Mouse (Mus musculus) neural tube, embryonic 13.5 days (tissue): ENCODE data around the gene Gm16181. TPM values are rescaled to one million over a fixed set of nuclear protein-coding genes. Genes with fewer than 3 reads are reported as not detected.
A peak's percentile ranks its signal among the peaks of the same experiment; 100 is the strongest.

Experiments used
- ATAC-seq: fragments of 200-750 bp; cut with Nextera tagmentation; 2 replicates; pipeline ENCODE4 v1.8.0; 2017; ENCODE audit warnings: low read depth, mild to moderate bottlenecking, moderate TSS enrichment, moderate library complexity
- H3K27ac ChIP-seq: fragments of 300-500 bp; sonication (generic); replicated peaks from 2 replicates; pipeline ENCODE4 v1.5.1; 2015; ENCODE audit warnings: moderate library complexity, mild to moderate bottlenecking, inconsistent platforms
- H3K27me3 ChIP-seq: fragments of 300-500 bp; sonication (generic); 2 replicates; pipeline ENCODE4 v1.6.1; 2015; ENCODE audit warnings: mild to moderate bottlenecking, inconsistent platforms
- H3K36me3 ChIP-seq: fragments of 300-500 bp; sonication (generic); 2 replicates; pipeline ENCODE4 v1.6.1; 2015; ENCODE audit warnings: mild to moderate bottlenecking, inconsistent platforms
- H3K4me1 ChIP-seq: fragments of 300-500 bp; sonication (generic); replicated peaks from 2 replicates; pipeline ENCODE4 v1.6.1; 2015; ENCODE audit warnings: inconsistent platforms
- H3K4me2 ChIP-seq: fragments of 300-500 bp; sonication (generic); 2 replicates; pipeline ENCODE4 v1.6.1; 2015; ENCODE audit warnings: inconsistent platforms, mild to moderate bottlenecking, moderate library complexity
- H3K4me3 ChIP-seq: fragments of 300-500 bp; sonication (generic); 2 replicates; pipeline ENCODE4 v1.5.1; 2015; ENCODE audit warnings: mild to moderate bottlenecking, inconsistent platforms
- H3K9ac ChIP-seq: fragments of 300-500 bp; sonication (generic); 2 replicates; pipeline ENCODE4 v1.6.1; 2015; ENCODE audit warnings: moderate library complexity, mild to moderate bottlenecking, inconsistent platforms
- H3K9me3 ChIP-seq: fragments of 300-500 bp; sonication (generic); 2 replicates; pipeline ENCODE4 v1.6.1; 2016; ENCODE audit warnings: inconsistent platforms
- WGBS: fragments of 180-500 bp; shearing (Covaris S2); methylation state at CpG from one replicate; pipeline ENCODE4 v1.1.7; 2015; 5-methylcytosine and 5-hydroxymethylcytosine counted together
- polyA plus RNA-seq: library from polyadenylated mRNA; unstranded; fragments of >200 nt; fragmentation: Nextera tagmentation; extraction: Ambion mirVana; gene quantifications from 2 replicates; pipeline ENCODE4 v1.2.1, GENCODE M21; 2015

The Gm16181 gene
- polyA plus RNA-seq, 1 experiment from 2014 or later: 0.56 TPM

- Histone ChIP-seq H3K36me3 (no peaks in the 10 kb centered on the region), H3K9me3 (no peaks in the 10 kb centered on the region), H3K27ac (no peak within 1 kb of the TSS), H3K4me1 (peaks cover 7% of the 10 kb centered on the region), H3K9ac (no peak within 1 kb of the TSS), H3K4me2 (no peak within 1 kb of the TSS), H3K4me3 (no peak within 1 kb of the TSS), H3K27me3 (no peaks in the 10 kb centered on the region)
- no peak for ATAC-seq
- 75% methylated on average over 7 of the region's 7 CpGs for WGBS
These were observed 32.5 kb upstream of the Gm16181 start, which contains the start of gene Lst1 for GRCm38 (mm10) chr17:35187959-35188610. Lst1 (minus strand) TSS chr17:35188439.

GRCm38 (mm10) chr17:35189186-35189585 lies 31.4 kb upstream of the Gm16181 start:
- no peak overlapping the region for H3K4me2 ChIP-seq
- H3K27me3 ChIP-seq: peaks cover 2% of the 10 kb centered on the region
- 67% methylated on average over 1 of the region's 1 CpGs for WGBS
- no peak overlapping the region for H3K4me3 ChIP-seq
- no peak for ATAC-seq
- no peak overlapping the region for H3K9ac ChIP-seq
- no peaks in the 10 kb centered on the region for H3K36me3 ChIP-seq
- no peaks in the 10 kb centered on the region for H3K9me3 ChIP-seq
- no peak overlapping the region for H3K27ac ChIP-seq
- peaks cover 7% of the 10 kb centered on the region for H3K4me1 ChIP-seq

GRCm38 (mm10) chr17:35190096-35190495 lies 30.5 kb upstream of the Gm16181 start:
- Histone ChIP-seq H3K9me3 (no peaks in the 10 kb centered on the region), H3K27me3 (peaks cover 11% of the 10 kb centered on the region), H3K4me2 (no peak overlapping the region), H3K36me3 (no peaks in the 10 kb centered on the region), H3K9ac (no peak overlapping the region), H3K4me3 (no peak overlapping the region), H3K4me1 (peaks cover 15% of the 10 kb centered on the region), H3K27ac (no peak overlapping the region)
- 70% methylated on average over 4 of the region's 4 CpGs for WGBS
- ATAC-seq: no peak

DNA sequence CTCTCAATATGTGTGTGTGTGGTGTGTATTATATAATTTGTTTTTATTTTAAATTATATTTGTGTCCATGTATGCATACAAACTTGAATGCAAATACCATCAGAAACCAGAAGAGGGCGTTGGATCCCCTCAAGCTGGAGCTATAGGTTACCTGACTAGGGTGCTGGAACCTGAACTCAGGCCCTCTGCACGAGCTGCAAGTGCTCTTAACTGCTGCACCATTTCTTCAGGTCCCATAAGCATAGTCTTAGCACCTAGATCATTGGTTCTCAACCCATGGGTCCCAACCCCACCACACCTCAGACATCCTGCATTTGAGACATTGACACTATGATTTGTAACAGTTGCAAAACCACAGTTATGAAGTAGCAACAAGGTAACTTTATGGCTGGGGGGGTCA lies 28.9 kb upstream of the Gm16181 start:
- no peak for ATAC-seq
- H3K9me3 ChIP-seq: no peaks in the 10 kb centered on the region
- H3K9ac ChIP-seq: no peak overlapping the region
- peaks cover 19% of the 10 kb centered on the region for H3K4me1 ChIP-seq
- WGBS: 67% methylated on average over 2 of the region's 2 CpGs
- H3K4me3 ChIP-seq: no peak overlapping the region
- peaks cover 28% of the 10 kb centered on the region for H3K27me3 ChIP-seq
- no peaks in the 10 kb centered on the region for H3K36me3 ChIP-seq
- H3K4me2 ChIP-seq: no peak overlapping the region
- no peak overlapping the region for H3K27ac ChIP-seq

GRCm38 (mm10) chr17:35192924-35193323 lies 27.7 kb upstream of the Gm16181 start:
- Histone ChIP-seq H3K9ac (no peak overlapping the region), H3K36me3 (no peaks in the 10 kb centered on the region), H3K4me2 (no peak overlapping the region), H3K4me3 (no peak overlapping the region), H3K9me3 (no peaks in the 10 kb centered on the region), H3K4me1 (peaks cover 19% of the 10 kb centered on the region), H3K27ac (no peak overlapping the region), H3K27me3 (peaks cover 34% of the 10 kb centered on the region)
- 82% methylated on average over 5 of the region's 5 CpGs for WGBS
- no peak for ATAC-seq

GRCm38 (mm10) chr17:35193881-35194843 lies 26.5 kb upstream of the Gm16181 start, which contains the start of gene Ltb:
Ltb (plus strand) TSS chr17:35194439.
- Histone ChIP-seq H3K4me1 (peaks cover 19% of the 10 kb centered on the region), H3K27me3 (peaks cover 44% of the 10 kb centered on the region), H3K27ac (no peak within 1 kb of the TSS), H3K4me2 (peak within 1 kb of the TSS; percentile 67), H3K4me3 (peak within 1 kb of the TSS; percentile 37; the same call in 1 of the 2 replicates), H3K9ac (peak within 1 kb of the TSS; percentile 60; the same call in 1 of the 2 replicates), H3K36me3 (no peaks in the 10 kb centered on the region), H3K9me3 (no peaks in the 10 kb centered on the region)
- no peak for ATAC-seq
- WGBS: 73% methylated on average over 28 of the region's 28 CpGs

DNA sequence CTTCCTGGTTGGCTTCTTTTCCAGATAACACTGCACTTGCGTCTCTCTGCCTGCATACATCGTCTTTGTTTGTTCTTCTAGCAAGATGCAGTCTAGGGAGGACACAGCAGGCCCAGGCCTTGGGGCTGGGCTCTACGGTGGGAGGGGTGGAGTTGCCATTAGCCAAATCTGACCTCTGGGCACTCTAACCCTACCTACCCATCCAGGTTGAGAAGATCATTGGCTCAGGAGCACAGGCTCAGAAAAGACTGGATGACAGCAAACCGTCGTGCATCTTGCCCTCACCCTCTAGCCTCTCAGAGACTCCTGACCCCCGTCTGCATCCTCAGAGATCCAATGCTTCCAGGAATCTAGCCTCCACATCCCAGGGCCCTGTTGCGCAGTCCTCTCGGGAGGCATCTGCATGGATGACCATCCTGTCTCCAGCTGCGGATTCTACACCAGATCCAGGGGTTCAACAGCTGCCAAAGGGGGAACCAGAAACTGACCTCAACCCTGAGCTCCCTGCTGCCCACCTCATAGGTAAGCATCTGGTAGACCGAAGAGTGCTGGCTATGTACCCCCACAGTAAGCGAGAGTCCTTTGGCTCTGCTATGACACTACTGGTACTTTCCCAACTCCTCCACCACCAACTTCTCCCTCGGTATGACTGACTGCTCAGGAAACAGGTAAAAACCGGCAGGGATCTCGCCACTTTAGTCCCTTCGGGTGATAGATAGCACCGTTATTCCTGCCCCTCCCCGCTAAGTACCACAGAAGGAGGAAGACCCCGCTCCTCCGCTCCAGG lies 25.6 kb upstream of the Gm16181 start:
- peak overlapping the region; percentile 67 for H3K4me2 ChIP-seq

DNA sequence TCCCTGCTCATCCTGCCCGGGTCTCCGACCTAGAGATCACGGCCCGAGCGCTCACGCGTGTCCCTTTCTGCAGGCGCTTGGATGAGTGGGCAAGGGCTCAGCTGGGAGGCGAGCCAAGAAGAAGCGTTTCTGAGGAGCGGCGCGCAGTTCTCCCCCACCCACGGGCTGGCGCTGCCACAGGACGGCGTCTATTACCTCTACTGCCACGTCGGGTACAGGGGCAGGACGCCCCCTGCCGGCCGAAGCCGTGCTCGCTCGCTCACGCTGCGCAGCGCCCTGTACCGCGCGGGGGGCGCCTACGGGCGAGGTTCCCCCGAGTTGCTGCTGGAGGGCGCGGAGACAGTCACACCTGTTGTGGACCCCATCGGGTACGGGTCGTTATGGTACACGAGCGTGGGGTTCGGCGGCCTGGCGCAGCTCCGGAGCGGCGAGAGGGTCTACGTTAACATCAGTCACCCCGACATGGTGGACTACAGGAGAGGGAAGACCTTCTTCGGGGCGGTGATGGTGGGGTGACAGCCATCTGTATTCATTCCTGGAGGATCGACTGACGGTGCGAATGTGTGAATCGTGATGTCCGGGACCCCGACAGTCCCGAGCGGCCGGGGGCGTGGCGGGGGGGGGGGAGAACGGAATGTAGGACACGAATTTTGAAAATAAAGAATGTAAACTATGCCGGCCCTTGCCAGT lies 24.9 kb upstream of the Gm16181 start:
- peak; percentile 74 for ATAC-seq
- WGBS: 1% methylated on average over 65 of the region's 66 CpGs
- Histone ChIP-seq H3K27me3 (peaks cover 59% of the 10 kb centered on the region), H3K9me3 (no peaks in the 10 kb centered on the region), H3K4me3 (peak overlapping the region; percentile 37), H3K4me1 (peaks cover 19% of the 10 kb centered on the region), H3K4me2 (peak overlapping the region; percentile 67), H3K27ac (no peak overlapping the region), H3K9ac (peak overlapping the region; percentile 60), H3K36me3 (no peaks in the 10 kb centered on the region)

More for the DNA sequence above, 25.6 kb upstream of the Gm16181 start:
- Histone ChIP-seq H3K9ac (peak overlapping the region; percentile 60), H3K36me3 (no peaks in the 10 kb centered on the region), H3K27ac (no peak overlapping the region), H3K27me3 (peaks cover 52% of the 10 kb centered on the region), H3K4me1 (peaks cover 19% of the 10 kb centered on the region), H3K9me3 (no peaks in the 10 kb centered on the region), H3K4me3 (peak overlapping the region; percentile 37)
- ATAC-seq: peak; percentile 40; the same call in 1 of the 2 replicates
- 44% methylated on average over 19 of the region's 19 CpGs for WGBS

- WGBS: 33% methylated on average over 9 of the region's 9 CpGs
- no peak for ATAC-seq
- Histone ChIP-seq H3K4me1 (peaks cover 19% of the 10 kb centered on the region), H3K4me3 (peak overlapping the region; percentile 37), H3K4me2 (peak overlapping the region; percentile 67), H3K27ac (no peak overlapping the region), H3K9ac (peak overlapping the region; percentile 60; the same call in 1 of the 2 replicates), H3K27me3 (peaks cover 64% of the 10 kb centered on the region), H3K9me3 (no peaks in the 10 kb centered on the region), H3K36me3 (no peaks in the 10 kb centered on the region)
These were observed 24.4 kb upstream of the Gm16181 start for GRCm38 (mm10) chr17:35196321-35196641.

- no peak overlapping the region for H3K9ac ChIP-seq
- H3K27ac ChIP-seq: no peak overlapping the region
- WGBS: 48% methylated on average over 6 of the region's 6 CpGs
- H3K4me1 ChIP-seq: peaks cover 19% of the 10 kb centered on the region
- no peaks in the 10 kb centered on the region for H3K36me3 ChIP-seq
- H3K9me3 ChIP-seq: no peaks in the 10 kb centered on the region
- no peak overlapping the region for H3K4me2 ChIP-seq
- ATAC-seq: no peak
- peaks cover 70% of the 10 kb centered on the region for H3K27me3 ChIP-seq
- H3K4me3 ChIP-seq: no peak overlapping the region
These were observed 23.5 kb upstream of the Gm16181 start for GRCm38 (mm10) chr17:35197126-35197525.

DNA sequence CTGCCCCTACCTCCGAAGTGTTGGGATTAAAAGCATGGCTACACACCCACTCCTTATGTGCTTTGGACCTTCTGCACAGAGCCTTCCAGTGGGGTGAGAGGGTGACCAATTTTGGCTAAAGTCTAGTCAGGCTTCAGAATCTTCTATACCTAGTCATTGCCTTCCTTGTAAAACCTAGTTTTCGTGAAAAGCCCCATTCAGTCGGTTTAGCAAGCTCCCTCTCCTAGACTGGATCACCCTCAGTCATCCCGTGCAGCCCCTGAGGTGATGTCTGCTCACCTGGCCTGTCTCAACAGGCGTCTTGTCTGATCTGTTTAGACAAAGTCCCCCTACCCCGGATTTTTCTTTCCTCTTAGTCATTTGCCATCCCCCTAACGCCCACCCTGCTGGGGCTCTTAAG lies 22.6 kb upstream of the Gm16181 start:
- no peak overlapping the region for H3K27ac ChIP-seq
- 70% methylated on average over 7 of the region's 7 CpGs for WGBS
- H3K36me3 ChIP-seq: no peaks in the 10 kb centered on the region
- no peak overlapping the region for H3K4me3 ChIP-seq
- H3K9me3 ChIP-seq: no peaks in the 10 kb centered on the region
- ATAC-seq: no peak
- H3K27me3 ChIP-seq: peaks cover 78% of the 10 kb centered on the region
- no peak overlapping the region for H3K9ac ChIP-seq
- H3K4me1 ChIP-seq: peaks cover 19% of the 10 kb centered on the region
- no peak overlapping the region for H3K4me2 ChIP-seq
